Mouse (Mus musculus): ENCODE results near the gene Prkcb.

DNA sequence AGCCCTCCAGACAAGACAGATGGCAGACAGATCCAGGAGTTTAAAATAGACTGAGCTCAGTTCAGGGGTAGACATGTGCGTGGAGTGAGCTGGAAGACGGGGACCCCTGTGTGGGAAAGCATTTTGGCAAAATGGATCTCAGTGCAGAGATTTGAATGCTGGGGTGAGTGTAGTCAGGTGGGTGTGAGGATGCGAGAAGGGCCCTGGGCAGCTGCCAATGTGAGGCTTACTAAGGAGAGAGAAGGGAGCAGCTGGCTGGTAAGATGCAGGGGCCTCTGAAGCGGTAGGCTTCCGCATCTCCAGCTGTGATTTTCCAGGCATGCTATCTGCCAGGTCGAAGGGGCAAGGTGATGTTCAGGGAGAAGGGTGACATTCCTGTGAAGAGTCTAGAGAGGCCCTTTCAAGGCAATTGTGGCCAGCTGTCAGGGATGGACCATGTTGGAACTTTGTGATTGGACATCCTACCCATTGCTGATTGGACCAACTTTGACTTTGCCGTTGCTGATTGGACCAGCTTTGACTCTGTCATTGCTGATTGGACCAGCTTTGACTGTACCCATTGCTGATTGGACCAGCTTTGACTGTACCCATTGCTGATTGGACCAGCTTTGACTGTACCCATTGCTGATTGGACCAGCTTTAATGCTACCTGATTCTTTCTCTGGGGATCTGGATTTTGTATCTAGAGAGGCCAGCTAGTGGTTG lies 78.9 kb downstream of the Prkcb start:
- TF ChIP-seq POLR2A (IDR thresholded peaks at IDR 0.05; ENCODE audit: low read depth, low read length) (no peak), CTCF (conservative IDR thresholded peaks at IDR 0.05; ENCODE audit: insufficient read depth, insufficient read length, low read depth, low read length) (no peak)
